Mouse (Mus musculus) CH12.LX (cell line): Measurements from ENCODE around the gene Cd99l2. TPM values are rescaled to one million over a fixed set of nuclear protein-coding genes. Genes with fewer than 3 reads are reported as not detected.

ENCODE experiments used
- DNase-seq: peaks from one replicate; pipeline ENCODE4 v3.0.0-alpha.2; 2013; ENCODE audit errors: extremely low read depth
- H3K27ac ChIP-seq: 2 replicates; pipeline ENCODE4 v1.5.1; 2012; ENCODE audit warnings: low read depth, mild to moderate bottlenecking, control low read depth, moderate library complexity; ENCODE audit not compliant: insufficient read depth
- H3K27me3 ChIP-seq: replicated peaks from 2 replicates; pipeline ENCODE3; 2012; ENCODE audit warnings: inconsistent platforms
- H3K36me3 ChIP-seq, 2 experiments: replicated peaks in 1 of 2; 2 replicates each; pipeline versions ENCODE3 to v1.6.1; 2012; ENCODE audit warnings: inconsistent platforms in 1 of 2, low read length in 1 of 2, mild to moderate bottlenecking in 1 of 2, mixed read lengths in 1 of 2, moderate library complexity in 1 of 2; ENCODE audit not compliant: control insufficient read depth in 1 of 2, insufficient read depth in 1 of 2
- H3K4me1 ChIP-seq, 2 experiments: 2 replicates each; pipeline ENCODE4 v1.6.1; 2012; ENCODE audit warnings: inconsistent platforms in 1 of 2, moderate library complexity in 1 of 2; ENCODE audit not compliant: insufficient read depth in 2 of 2, control insufficient read depth in 1 of 2
- H3K4me2 ChIP-seq: 2 replicates; pipeline ENCODE4 v1.6.1; 2012; ENCODE audit warnings: low read depth, mild to moderate bottlenecking, control low read depth; ENCODE audit not compliant: poor library complexity, insufficient read depth, severe bottlenecking
- H3K4me3 ChIP-seq, 3 experiments: fragments of 150-350 bp in 1 of 3; sonication (generic) in 1 of 3; replicated peaks in 1 of 3; 2 replicates each; pipeline versions ENCODE3 to v1.5.1; 2011 to 2012; ENCODE audit warnings: low read depth in 2 of 3, low read length in 2 of 3, mild to moderate bottlenecking in 2 of 3, moderate library complexity in 2 of 3, control low read depth in 1 of 3, improper control_type of control experiment in 1 of 3, inconsistent platforms in 1 of 3, mixed read lengths in 1 of 3; ENCODE audit not compliant: poor library complexity in 1 of 3
- H3K79me2 ChIP-seq: replicated peaks from 2 replicates; pipeline ENCODE4 v1.6.1; 2012; ENCODE audit warnings: mild to moderate bottlenecking, moderate library complexity; ENCODE audit not compliant: control insufficient read depth, poor library complexity, insufficient read depth, severe bottlenecking; ENCODE audit errors: extremely low read depth
- H3K9ac ChIP-seq: 2 replicates; pipeline ENCODE4 v1.6.1; 2012; ENCODE audit warnings: low read depth, mild to moderate bottlenecking, control low read depth, moderate library complexity; ENCODE audit not compliant: insufficient read depth
- H3K9me3 ChIP-seq: replicated peaks from 2 replicates; pipeline ENCODE3; 2012; ENCODE audit warnings: low read length, inconsistent platforms, mixed read lengths
- CHD1 ChIP-seq: IDR thresholded peaks from 2 replicates; pipeline ENCODE4 v1.6.1; 2012; ENCODE audit warnings: low read depth, low read length, improper control_type of control experiment, inconsistent platforms
- CHD2 ChIP-seq: IDR thresholded peaks from 2 replicates; pipeline ENCODE4 v1.6.1; 2011; ENCODE audit warnings: low read length, improper control_type of control experiment
- CTCF ChIP-seq, 2 experiments: IDR thresholded peaks in 1 of 2; conservative IDR thresholded peaks in 1 of 2; 2 replicates each; pipeline ENCODE4 v1.5.1; 2011 to 2012; ENCODE audit warnings: low read depth in 2 of 2, low read length in 2 of 2, improper control_type of control experiment in 1 of 2, inconsistent platforms in 1 of 2, mild to moderate bottlenecking in 1 of 2, moderate library complexity in 1 of 2
- ELF1 ChIP-seq: IDR thresholded peaks from 2 replicates; pipeline ENCODE4 v1.6.1; 2014; ENCODE audit warnings: low read depth, mild to moderate bottlenecking, inconsistent platforms, low read length, improper control_type of control experiment
- ETS1 ChIP-seq: conservative IDR thresholded peaks from 2 replicates; pipeline ENCODE4 v1.6.1; 2012; ENCODE audit warnings: low read depth, mild to moderate bottlenecking, inconsistent platforms, low read length, improper control_type of control experiment, moderate library complexity
- HCFC1 ChIP-seq: IDR thresholded peaks from 2 replicates; pipeline ENCODE4 v1.6.1; 2012; ENCODE audit warnings: low read depth, mild to moderate bottlenecking, inconsistent platforms, low read length, improper control_type of control experiment
- JUND ChIP-seq: conservative IDR thresholded peaks from 2 replicates; pipeline ENCODE4 v1.6.1; 2011; ENCODE audit warnings: low read depth, low read length, improper control_type of control experiment
- KAT2A ChIP-seq: IDR thresholded peaks from 2 replicates; pipeline ENCODE4 v1.6.1; 2012; ENCODE audit warnings: low read length, improper control_type of control experiment, inconsistent platforms; ENCODE audit not compliant: insufficient replicate concordance
- MAFK ChIP-seq: IDR thresholded peaks from 2 replicates; pipeline ENCODE4 v1.6.1; 2011; ENCODE audit warnings: low read length, improper control_type of control experiment; ENCODE audit not compliant: insufficient replicate concordance
- MAZ ChIP-seq: IDR thresholded peaks from 2 replicates; pipeline ENCODE4 v1.6.1; 2012; ENCODE audit warnings: low read depth, mild to moderate bottlenecking, inconsistent platforms, low read length, improper control_type of control experiment, moderate library complexity
- MEF2A ChIP-seq: IDR thresholded peaks from 2 replicates; pipeline ENCODE4 v1.6.1; 2014; ENCODE audit warnings: low read depth, mild to moderate bottlenecking, inconsistent platforms, low read length, improper control_type of control experiment, borderline replicate concordance
- MXI1 ChIP-seq: IDR thresholded peaks from 2 replicates; pipeline ENCODE4 v1.6.1; 2011; ENCODE audit warnings: mild to moderate bottlenecking, low read depth, low read length, improper control_type of control experiment
- NRF1 ChIP-seq: IDR thresholded peaks from 2 replicates; pipeline ENCODE4 v1.6.1; 2014; ENCODE audit warnings: low read depth, mild to moderate bottlenecking, inconsistent platforms, low read length, improper control_type of control experiment, moderate library complexity
- PAX5 ChIP-seq: IDR thresholded peaks from 2 replicates; pipeline ENCODE4 v1.6.1; 2012; ENCODE audit warnings: low read length, inconsistent platforms, mixed read lengths
- POLR2A ChIP-seq: IDR thresholded peaks from 2 replicates; pipeline ENCODE4 v1.6.1; 2011; ENCODE audit warnings: low read depth, mild to moderate bottlenecking, improper control_type of control experiment, low read length
- POLR2AphosphoS2 ChIP-seq: IDR thresholded peaks from 2 replicates; pipeline ENCODE4 v1.6.1; 2011; ENCODE audit warnings: low read depth, low read length, improper control_type of control experiment
- RAD21 ChIP-seq: IDR thresholded peaks from 2 replicates; pipeline ENCODE4 v1.6.1; 2011; ENCODE audit warnings: low read depth, mild to moderate bottlenecking, low read length, improper control_type of control experiment, moderate library complexity
- RCOR1 ChIP-seq: conservative IDR thresholded peaks from 2 replicates; pipeline ENCODE4 v1.6.1; 2012; ENCODE audit warnings: low read depth, mild to moderate bottlenecking, inconsistent platforms, low read length, improper control_type of control experiment
- SIN3A ChIP-seq: IDR thresholded peaks from 2 replicates; pipeline ENCODE4 v1.6.1; 2012; ENCODE audit warnings: low read length, improper control_type of control experiment, inconsistent platforms
- TBP ChIP-seq: conservative IDR thresholded peaks from 2 replicates; pipeline ENCODE4 v1.6.1; 2011; ENCODE audit warnings: low read depth, low read length, improper control_type of control experiment
- TCF12 ChIP-seq: IDR thresholded peaks from 2 replicates; pipeline ENCODE4 v1.6.1; 2014; ENCODE audit warnings: low read depth, mild to moderate bottlenecking, inconsistent platforms, low read length, improper control_type of control experiment
- UBTF ChIP-seq: IDR thresholded peaks from 2 replicates; pipeline ENCODE4 v1.6.1; 2012; ENCODE audit warnings: low read depth, mild to moderate bottlenecking, inconsistent platforms, low read length, improper control_type of control experiment, moderate library complexity
- USF1 ChIP-seq: IDR thresholded peaks from 2 replicates; pipeline ENCODE4 v1.6.1; 2014; ENCODE audit warnings: low read depth, mild to moderate bottlenecking, inconsistent platforms, low read length, improper control_type of control experiment
- ZC3H11A ChIP-seq: IDR thresholded peaks from 2 replicates; pipeline ENCODE4 v1.6.1; 2012; ENCODE audit warnings: low read depth, mild to moderate bottlenecking, inconsistent platforms, low read length, improper control_type of control experiment
- ZMIZ1 ChIP-seq: IDR thresholded peaks from 2 replicates; pipeline ENCODE4 v1.6.1; 2012; ENCODE audit warnings: low read depth, mild to moderate bottlenecking, inconsistent platforms, low read length, improper control_type of control experiment
- dilution Hi-C: fragments of 300-500 bp; cut with MboI; formaldehyde crosslinking; loops from 2 replicates; pipeline ENCODE4 v1.14.3; 2020; ENCODE audit warnings: low sequenced_read_pairs; ENCODE audit not compliant: extremely low pct_unique_long_range_greater_than_20kb, extremely low pct_ligation_motif_present
- in situ Hi-C: fragments of 300-500 bp; cut with MboI; formaldehyde crosslinking; loops from 3 replicates; pipeline ENCODE4 v1.14.3; 2019; ENCODE audit warnings: low sequenced_read_pairs, low pct_ligation_motif_present, low pct_unique_long_range_greater_than_20kb, mixed read lengths
- polyA plus RNA-seq: library from polyadenylated mRNA; unstranded; fragments of >175 nt; gene quantifications from 2 replicates; pipeline ENCODE4 v1.2.1, GENCODE M21; 2012; ENCODE audit warnings: low read depth; ENCODE audit not compliant: insufficient read length
- total RNA-seq, 2 experiments: library from RNA; depleted of rRNA; stranded (reverse); fragments of 300-350 nt in 1 of 2; fragments of >200 nt in 1 of 2; gene quantifications; 2 replicates each; pipeline ENCODE4 v1.2.3; 2012 to 2014

Gene Cd99l2
- total and polyA plus RNA-seq, 3 experiments = 9.9 to 13.7 (median 10.4) TPM

GRCm38 (mm10) chrX:71434448-71434847 lies 58.2 kb downstream of the Cd99l2 start:
- no peak for DNase-seq
- H3K9me3 ChIP-seq = no peaks in the 10 kb centered on the region
- H3K4me1 ChIP-seq = no peaks in the 10 kb centered on the region
- in situ Hi-C loops = no loop called here
- peaks cover 0 to 15% of the 10 kb centered on the region in 2 experiments for H3K36me3 ChIP-seq
- no peak overlapping the region for H3K4me2 ChIP-seq
- TF ChIP-seq CHD2 = no peak
- TF ChIP-seq ZMIZ1 = no peak
- no peak for TF ChIP-seq RCOR1
- TF ChIP-seq HCFC1 = no peak
- no peak for TF ChIP-seq ELF1
- TF ChIP-seq KAT2A = no peak
- no peak for TF ChIP-seq CTCF (conservative IDR thresholded peaks at IDR 0.05 in 1 of 2, IDR thresholded peaks at IDR 0.05 in 1 of 2; ENCODE audit: low read depth in 2 of 2, low read length in 2 of 2)
- no peak for TF ChIP-seq USF1
- TF ChIP-seq MXI1 = no peak
- no peak for TF ChIP-seq ZC3H11A
- no peak for TF ChIP-seq MAFK
- no peak for TF ChIP-seq TBP
- TF ChIP-seq ETS1 = no peak
- dilution Hi-C loops = no loop called here
- no peaks in the 10 kb centered on the region for H3K27me3 ChIP-seq
- no peak overlapping the region for H3K4me3 ChIP-seq
- no peak overlapping the region for H3K27ac ChIP-seq
- no peak overlapping the region for H3K9ac ChIP-seq
- no peaks in the 10 kb centered on the region for H3K79me2 ChIP-seq

GRCm38 (mm10) chrX:71430900-71431299 lies 61.7 kb downstream of the Cd99l2 start:
- Histone ChIP-seq H3K4me3 (no peak overlapping the region), H3K9me3 (no peaks in the 10 kb centered on the region), H3K27me3 (no peaks in the 10 kb centered on the region), H3K27ac (no peak overlapping the region), H3K79me2 (no peaks in the 10 kb centered on the region), H3K4me2 (no peak overlapping the region), H3K4me1 (no peaks in the 10 kb centered on the region), H3K9ac (no peak overlapping the region), H3K36me3 (peaks cover 0 to 10% of the 10 kb centered on the region in 2 experiments)
- in situ Hi-C loops = no loop called here
- DNase-seq = no peak
- no peak for TF ChIP-seq JUND
- no peak for TF ChIP-seq CHD1
- TF ChIP-seq MAFK = no peak
- no peak for TF ChIP-seq MXI1
- no peak for TF ChIP-seq POLR2A
- no peak for TF ChIP-seq USF1
- TF ChIP-seq MEF2A = no peak
- TF ChIP-seq SIN3A = no peak
- TF ChIP-seq PAX5 = no peak
- no peak for TF ChIP-seq MAZ
- no peak for TF ChIP-seq CTCF (conservative IDR thresholded peaks at IDR 0.05 in 1 of 2, IDR thresholded peaks at IDR 0.05 in 1 of 2; ENCODE audit: low read depth in 2 of 2, low read length in 2 of 2)
- no peak for TF ChIP-seq POLR2AphosphoS2
- TF ChIP-seq TCF12 = no peak
- no peak for TF ChIP-seq UBTF
- no peak for TF ChIP-seq TBP
- TF ChIP-seq ZMIZ1 = no peak
- TF ChIP-seq RAD21 = no peak
- no peak for TF ChIP-seq NRF1
- dilution Hi-C loops = no loop called here
